Mouse (Mus musculus) frontal cortex, postnatal 14 days (tissue): Measurements from ENCODE around the gene Lrrc74b.

ENCODE experiments used
- DNase-seq, 2 experiments: peaks; one replicate each; pipeline ENCODE4 v3.0.0; 2022; ENCODE audit warnings: low spot score in 2 of 2

Lrrc74b gene

GRCm38 (mm10) chr16:17496499-17497305, 64.3 kb downstream of the Lrrc74b start:
- peak; percentile 78 to 82 for DNase-seq
